8 mouse cellular contexts compared by ENCODE assay signal in genomic region chr4:109165521-109166173, GRCm38 (mm10). TPM values are rescaled to one million over a fixed set of nuclear protein-coding genes. Genes with fewer than 3 reads are reported as not detected.
A peak's percentile ranks its signal among the peaks of the same experiment; 100 is the strongest.
DNase-seq lines count a peak whose midpoint lies in the region; ATAC-seq lines count a peak whose summit lies in the region.

No protein-coding gene starts in this region.

- H3K9me3 ChIP-seq in hindbrain, embryonic 10.5 days, result no peaks in the 10 kb centered on the region
- H3K9me3 ChIP-seq in hindbrain, embryonic 12.5 days (replicated peaks), result no peaks in the 10 kb centered on the region
- no peaks in the 10 kb centered on the region for H3K9me3 ChIP-seq in midbrain, embryonic 16.5 days (replicated peaks; ENCODE audit: control insufficient read depth, low read length, poor library complexity, severe bottlenecking)

- intact Hi-C loops in left cerebral cortex, postnatal 25 days (cut with DNase I), result loop anchor here (5.0 to 10.0 kb wide), 2 partner anchors 111 to 293 kb away; no protein-coding TSS in a partner anchor

- no peaks in the 10 kb centered on the region for H3K27me3 ChIP-seq in hindbrain, embryonic 10.5 days (ENCODE audit: insufficient read depth, poor library complexity, severe bottlenecking)
- no peaks in the 10 kb centered on the region for H3K27me3 ChIP-seq in hindbrain, embryonic 12.5 days
- no peaks in the 10 kb centered on the region for H3K27me3 ChIP-seq in midbrain, embryonic 16.5 days (ENCODE audit: control insufficient read depth, insufficient read depth, low read depth, low read length)

- H3K36me3 ChIP-seq in hindbrain, embryonic 10.5 days, result no peaks in the 10 kb centered on the region
- no peaks in the 10 kb centered on the region; the same call in 1 of the 2 replicates for H3K36me3 ChIP-seq in hindbrain, embryonic 12.5 days
- H3K36me3 ChIP-seq in midbrain, embryonic 16.5 days (ENCODE audit: control insufficient read depth, insufficient read depth, low read length), result no peaks in the 10 kb centered on the region

- no peak overlapping the region for H3K9ac ChIP-seq in hindbrain, embryonic 12.5 days
- H3K9ac ChIP-seq in midbrain, embryonic 16.5 days (ENCODE audit: low read depth, low read length), result no peak overlapping the region

- no peak; the same call in 1 of the 2 replicates for ATAC-seq in hindbrain, embryonic 12.5 days (ENCODE audit: low FRiP score)
- peak; percentile 58 for ATAC-seq in inflammation-experienced regulatory T-cells, adult 6 months
- ATAC-seq in midbrain, embryonic 16.5 days, result 0 out of 2 replicates have a peak, but pooled peaks have one; percentile 44

- no peak overlapping the region for H3K27ac ChIP-seq in hindbrain, embryonic 10.5 days
- H3K27ac ChIP-seq in hindbrain, embryonic 12.5 days, result no peak overlapping the region
- no peak overlapping the region for H3K27ac ChIP-seq in midbrain, embryonic 16.5 days (ENCODE audit: low read length)

- 0 out of 2 replicates have a peak, but pooled peaks cover 3% of the 10 kb centered on the region for H3K4me1 ChIP-seq in hindbrain, embryonic 10.5 days (replicated peaks)
- H3K4me1 ChIP-seq in hindbrain, embryonic 12.5 days, result no peaks in the 10 kb centered on the region
- H3K4me1 ChIP-seq in midbrain, embryonic 16.5 days (ENCODE audit: control insufficient read depth, insufficient read depth, low read length), result no peaks in the 10 kb centered on the region

- peak; percentile 77 for DNase-seq in hindbrain, embryonic 10.5 days (ENCODE audit: low spot score)
- peak; percentile 92 for DNase-seq in cerebellum, adult 9-10 months
- peak; percentile 80 to 81 for DNase-seq in frontal cortex, postnatal 25 days (ENCODE audit: low spot score in 2 of 2)
- DNase-seq in left cerebral cortex, postnatal 25 days (ENCODE audit: low spot score in 2 of 2), result peak; percentile 84 to 88
- peak; percentile 69 to 88 for DNase-seq in spleen, postnatal 4 days (ENCODE audit: low spot score in 2 of 2)

- no peak overlapping the region for H3K4me2 ChIP-seq in hindbrain, embryonic 12.5 days (replicated peaks)
- no peak overlapping the region for H3K4me2 ChIP-seq in midbrain, embryonic 16.5 days (ENCODE audit: low read length)

- 38% methylated on average over 12 of the region's 12 CpGs for WGBS in hindbrain, embryonic 10.5 days
- WGBS in hindbrain, embryonic 12.5 days, result 41% methylated on average over 12 of the region's 12 CpGs
- whole genome bisulfite sequencing in midbrain, embryonic 16.5 days, result 38% methylated on average over 12 of the region's 12 CpGs

- H3K4me3 ChIP-seq in hindbrain, embryonic 10.5 days, result no peak overlapping the region
- no peak overlapping the region for H3K4me3 ChIP-seq in hindbrain, embryonic 12.5 days
- no peak overlapping the region for H3K4me3 ChIP-seq in midbrain, embryonic 16.5 days (ENCODE audit: low read depth, low read length)

RNA-seq across cellular contexts. Expression of gene Osbpl9, which starts 36.4 kb away (rescaled TPM):
- 59.5 and 66.7 TPM in 2 replicates for polyA plus RNA-seq in hindbrain, embryonic 10.5 days (2016; fragmentation: Nextera tagmentation; extraction: Ambion mirVana)
- polyA plus RNA-seq in hindbrain, embryonic 12.5 days (2016; fragmentation: Nextera tagmentation; extraction: Ambion mirVana), result 87.9 and 97.4 TPM in 2 replicates
- 10 to 100 TPM; 75.7 to 78.9 (median 77.2) TPM for polyA plus RNA-seq in inflammation-experienced regulatory T-cells, adult 6 months (2017; shearing (Covaris generic))
- total RNA-seq in left cerebral cortex, postnatal 25 days (2021), result 10 to 100 TPM; 44.5 to 59.2 TPM
- 73.2 and 77.3 TPM in 2 replicates for polyA plus RNA-seq in midbrain, embryonic 16.5 days (2015; fragmentation: Nextera tagmentation; extraction: Ambion mirVana)
